Mouse (Mus musculus) erythroblast, embryonic 14.5 days (primary cell): ENCODE measurements around the gene Dnm3.

Source experiments
- GATA1 ChIP-seq: IDR thresholded peaks from 2 replicates; pipeline ENCODE4 v1.6.1; 2012; ENCODE audit warnings: low read length, inconsistent platforms, mixed read lengths
- TAL1 ChIP-seq: IDR thresholded peaks from 3 replicates; pipeline ENCODE4 v1.6.1; 2012; ENCODE audit warnings: low read length, inconsistent platforms, mixed read lengths

DNA sequence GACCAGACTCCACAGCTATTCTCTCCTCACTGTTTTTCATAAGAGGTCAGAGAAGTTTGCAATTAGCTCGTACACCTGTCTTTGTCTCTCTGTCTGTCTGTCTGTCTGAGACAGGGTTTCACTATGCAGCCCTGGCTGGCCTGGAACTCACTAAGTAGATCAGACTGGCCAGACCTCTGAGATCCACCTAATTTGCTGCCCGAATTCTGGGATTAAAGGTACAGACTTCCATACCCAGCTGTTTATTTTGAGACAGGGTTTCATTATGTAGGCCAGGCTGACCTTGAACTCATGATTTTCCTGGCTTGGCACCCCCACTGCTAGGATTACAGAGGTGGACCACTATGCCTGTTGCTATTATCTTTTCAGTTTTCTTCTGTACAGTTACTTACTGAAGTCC is 319.3 kb downstream of the Dnm3 start:
- TF ChIP-seq GATA1 (no peak), TAL1 (no peak)
